Mouse (Mus musculus) kidney, postnatal 14 days (tissue): ENCODE data around the gene Foxp1.

Experiments
- DNase-seq: peaks from one replicate; pipeline ENCODE4 v3.0.0; 2022; ENCODE audit warnings: mixed read lengths

Gene Foxp1

DNA sequence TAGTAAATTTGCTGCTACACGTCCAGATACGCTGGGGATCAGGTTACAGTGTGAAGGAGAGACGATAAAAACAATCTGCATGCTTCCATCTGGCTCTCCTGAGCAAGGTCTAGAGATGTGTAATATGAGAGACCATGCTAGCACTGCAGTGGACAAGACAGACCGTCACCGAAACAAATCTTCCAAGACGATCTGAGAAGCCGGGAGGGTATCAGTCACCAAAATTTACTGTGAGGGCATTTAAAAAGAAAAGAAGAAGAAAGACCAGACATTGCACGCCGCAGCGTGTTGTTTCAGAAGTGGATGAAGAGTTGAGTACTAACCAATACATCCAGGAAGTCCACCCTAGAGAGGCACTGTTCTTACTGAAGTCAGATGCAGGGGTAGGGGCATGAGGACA is 39.0 kb downstream of the Foxp1 start:
- no peak for DNase-seq

DNA sequence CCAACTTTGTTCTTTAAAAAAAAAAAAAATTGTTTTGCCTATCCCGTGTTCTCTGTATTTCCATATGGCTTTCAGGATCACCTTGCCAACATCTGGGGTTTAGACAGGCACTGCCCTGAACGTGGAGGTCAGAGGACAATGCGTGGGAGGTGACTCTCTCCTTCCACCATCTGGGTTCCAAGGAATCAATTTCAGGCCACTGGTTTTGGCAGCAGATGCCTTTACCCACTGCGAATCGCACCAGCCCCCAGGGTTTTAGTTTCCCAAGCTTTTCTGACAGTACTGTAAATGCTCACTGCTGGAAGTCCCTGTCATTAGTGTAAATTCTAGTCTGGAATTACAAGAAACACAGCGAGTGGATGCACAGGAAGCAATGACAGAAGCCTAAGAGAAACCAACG is 41.0 kb downstream of the Foxp1 start:
- DNase-seq: no peak

DNA sequence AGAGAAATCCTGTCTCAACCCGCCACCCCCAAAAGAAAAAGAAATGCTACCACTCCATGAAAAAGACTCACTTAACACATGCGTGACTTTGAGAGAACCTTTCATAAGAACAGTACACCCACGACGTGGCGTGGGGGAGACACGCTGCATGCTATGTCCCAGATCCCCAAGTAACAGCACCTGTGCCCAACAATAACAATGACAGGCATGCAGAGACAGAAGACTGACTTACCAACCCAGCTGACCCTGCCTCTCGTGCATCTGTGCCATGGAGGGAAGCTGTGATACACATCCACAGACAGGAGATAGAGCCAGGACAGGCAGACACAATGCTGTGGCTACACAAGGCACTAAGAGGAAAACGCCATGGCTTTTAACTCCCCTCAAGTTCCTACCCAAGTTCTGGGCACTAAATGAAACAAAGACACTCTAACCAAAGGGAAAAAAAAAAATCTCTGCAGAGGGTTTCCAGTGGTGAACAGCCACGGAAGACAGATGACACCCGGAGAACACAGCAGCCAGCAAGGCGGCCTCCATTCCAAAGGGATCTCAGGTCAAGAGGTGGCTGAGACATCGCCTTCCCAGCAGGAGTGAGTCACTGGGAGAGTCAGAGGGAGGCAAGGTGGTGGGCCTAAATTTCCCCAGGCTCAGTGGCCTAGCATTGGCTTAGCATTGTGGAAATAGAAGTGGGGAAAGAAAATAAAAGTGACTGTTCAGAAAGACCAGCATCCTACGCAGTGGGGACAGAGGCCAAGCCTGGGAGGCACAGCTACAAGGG is 43.5 kb downstream of the Foxp1 start:
- no peak for DNase-seq

DNA sequence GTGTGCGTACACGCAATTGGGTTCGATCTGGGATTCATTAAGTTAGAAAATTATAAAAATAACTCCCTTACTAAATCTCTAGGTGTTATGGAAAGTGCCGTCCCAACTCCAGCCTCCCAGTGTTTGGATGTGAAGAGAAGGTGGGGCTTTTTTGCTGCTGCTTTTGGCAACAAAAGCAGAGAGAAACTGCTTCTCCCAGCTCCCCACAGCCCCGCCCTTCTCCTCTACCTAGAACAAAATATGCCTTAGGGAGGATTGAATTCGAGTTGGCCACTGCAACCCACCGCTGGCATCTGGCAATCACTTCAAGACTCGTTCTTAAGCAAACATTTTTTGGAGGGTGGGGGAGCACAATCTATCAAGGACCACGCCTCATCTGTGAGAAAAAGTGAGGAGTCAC is 47.5 kb downstream of the Foxp1 start:
- no peak for DNase-seq

DNA sequence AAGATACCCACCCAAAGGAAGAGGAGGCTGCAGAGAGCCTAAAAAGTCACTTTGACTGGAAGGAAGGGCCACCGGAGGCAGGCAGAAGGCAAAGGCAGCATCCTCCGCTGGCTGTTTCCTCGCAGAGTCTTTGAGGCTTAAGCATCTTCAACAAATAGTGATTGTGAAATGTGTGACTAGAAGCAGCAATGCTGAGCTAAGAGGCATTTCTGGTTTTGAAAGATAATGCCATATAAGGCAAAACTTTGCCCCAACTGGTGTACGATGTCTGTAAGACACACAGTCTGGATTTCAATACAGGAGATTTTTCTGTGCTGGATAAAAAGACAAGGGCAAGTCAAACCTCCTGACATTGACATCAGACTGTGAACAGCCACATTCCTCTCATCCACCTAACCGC is 51.6 kb downstream of the Foxp1 start:
- DNase-seq: no peak

DNA sequence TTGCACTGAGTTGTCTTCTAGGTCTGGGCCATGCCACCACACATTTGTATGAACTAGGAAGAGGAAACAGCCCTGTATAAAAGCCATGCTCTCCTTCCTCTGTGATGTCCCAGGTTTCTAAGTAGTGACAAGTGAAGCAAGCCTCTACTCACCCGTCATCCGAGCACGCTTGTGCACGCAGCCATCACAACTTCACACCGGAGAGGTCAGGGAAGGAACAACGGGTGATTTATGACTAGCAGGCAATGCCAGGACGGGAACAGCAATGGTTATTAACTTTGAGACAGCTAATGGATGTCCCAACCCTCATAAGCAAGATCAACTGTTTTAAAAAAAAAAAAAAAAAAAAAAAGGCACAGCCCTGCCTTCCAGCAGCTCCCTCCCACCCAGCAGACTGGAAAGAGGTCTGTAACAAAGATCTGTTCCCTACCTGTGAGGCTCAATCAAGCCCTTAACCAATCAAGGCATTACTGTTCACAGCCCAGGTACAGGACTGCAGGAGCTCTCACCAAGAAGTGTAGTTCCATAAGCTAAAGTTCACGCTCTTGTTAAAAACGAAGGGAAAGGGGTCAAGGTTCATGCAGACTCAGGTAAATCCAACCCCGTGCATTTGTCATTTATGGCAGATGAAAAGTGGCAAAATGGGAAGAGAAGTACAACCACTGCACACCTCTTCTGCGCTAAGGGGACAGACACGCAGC is 53.2 kb downstream of the Foxp1 start:
- DNase-seq: no peak

DNA sequence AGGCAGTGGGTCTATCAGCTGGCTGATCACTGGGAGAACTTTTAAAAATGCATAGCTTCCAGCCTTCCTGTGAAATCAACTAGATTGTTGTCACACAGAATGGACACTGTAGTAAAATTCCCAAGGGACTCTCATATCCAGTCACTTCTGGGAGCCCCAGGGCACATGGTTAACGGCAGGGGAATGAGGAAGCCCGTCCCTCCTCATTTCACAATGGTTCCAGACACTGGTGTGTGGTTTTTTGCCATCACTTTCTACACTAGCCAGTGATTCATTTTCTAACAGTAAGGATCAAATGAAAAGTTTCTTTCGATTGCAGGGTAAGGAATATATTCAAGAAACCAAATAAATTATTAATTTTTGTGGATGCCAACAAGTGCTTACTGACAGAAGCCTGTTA is 54.7 kb downstream of the Foxp1 start:
- DNase-seq: no peak

DNA sequence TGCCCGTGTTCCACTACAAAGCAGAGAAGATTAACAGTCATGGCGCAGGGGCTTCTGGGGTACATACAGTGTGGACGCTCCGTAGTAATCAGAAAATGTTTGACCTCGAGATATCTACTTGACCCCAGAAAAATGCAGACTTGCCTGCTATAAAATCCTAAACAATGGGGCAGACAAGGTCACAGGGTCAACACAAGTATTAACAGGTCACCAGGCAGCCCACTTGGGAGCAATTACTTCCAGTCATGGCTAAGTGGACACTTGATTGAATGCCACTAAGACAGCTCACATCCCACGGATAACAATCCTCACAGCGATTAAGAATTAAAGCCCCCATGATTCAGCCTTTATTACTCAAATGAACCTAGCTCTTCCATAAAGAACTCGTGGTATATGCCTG is 55.4 kb downstream of the Foxp1 start:
- no peak for DNase-seq

DNA sequence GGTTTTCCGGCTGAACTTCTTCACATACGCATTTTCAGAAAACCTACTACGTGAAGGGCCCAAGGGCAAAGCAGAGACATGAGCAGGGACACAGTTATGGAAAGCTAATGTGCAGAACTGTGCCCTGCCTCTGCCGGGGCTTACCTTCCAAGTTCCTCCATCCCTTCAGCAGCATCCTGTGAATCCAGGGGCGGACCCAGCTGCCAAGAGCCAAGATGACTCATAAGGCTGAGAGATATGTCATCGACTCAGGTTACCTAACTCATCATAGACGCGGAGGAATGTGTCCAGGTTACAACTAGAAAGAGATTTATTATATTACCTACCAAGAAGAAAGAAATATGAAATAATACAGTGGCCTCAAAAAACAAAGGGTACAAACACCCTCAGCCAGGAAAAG is 56.2 kb downstream of the Foxp1 start:
- DNase-seq: no peak

DNA sequence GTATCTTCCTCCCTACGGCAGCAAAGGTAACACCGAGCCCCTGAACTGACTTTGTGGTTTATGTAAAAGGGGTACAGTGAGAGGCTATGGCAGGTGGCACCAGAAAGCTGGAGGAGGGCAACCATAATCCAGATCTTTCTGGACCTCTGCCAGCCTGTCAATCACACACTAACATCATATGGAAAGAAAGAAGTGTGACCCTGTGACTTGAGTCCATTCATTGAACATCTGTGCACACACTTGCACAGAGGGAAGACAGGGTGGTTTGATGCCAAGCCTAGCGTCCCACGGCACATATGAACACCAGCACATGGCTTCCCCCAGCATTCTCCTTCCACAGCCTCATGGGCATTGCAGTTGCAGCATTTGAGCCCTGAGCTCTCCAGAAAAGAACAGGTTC is 58.1 kb downstream of the Foxp1 start:
- DNase-seq: no peak

DNA sequence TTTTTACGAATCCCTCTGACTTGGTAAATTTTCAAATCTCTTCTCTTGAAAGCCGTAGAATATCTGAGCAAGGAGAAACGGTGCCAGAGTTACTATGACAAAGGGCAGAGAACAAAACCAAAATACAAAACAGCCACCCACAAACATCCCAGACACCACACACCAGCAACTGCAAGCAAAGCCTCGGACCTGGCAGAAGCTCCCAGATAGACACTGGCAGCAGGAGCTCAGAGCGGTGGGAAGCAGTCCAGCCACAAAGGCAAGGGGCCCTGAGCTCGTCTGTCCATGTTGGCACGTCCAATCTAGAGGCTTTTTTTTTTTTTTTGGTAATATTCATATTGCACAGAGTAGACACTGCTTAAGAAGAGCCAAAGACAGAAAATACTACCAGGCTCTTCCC is 58.6 kb downstream of the Foxp1 start:
- no peak for DNase-seq

DNA sequence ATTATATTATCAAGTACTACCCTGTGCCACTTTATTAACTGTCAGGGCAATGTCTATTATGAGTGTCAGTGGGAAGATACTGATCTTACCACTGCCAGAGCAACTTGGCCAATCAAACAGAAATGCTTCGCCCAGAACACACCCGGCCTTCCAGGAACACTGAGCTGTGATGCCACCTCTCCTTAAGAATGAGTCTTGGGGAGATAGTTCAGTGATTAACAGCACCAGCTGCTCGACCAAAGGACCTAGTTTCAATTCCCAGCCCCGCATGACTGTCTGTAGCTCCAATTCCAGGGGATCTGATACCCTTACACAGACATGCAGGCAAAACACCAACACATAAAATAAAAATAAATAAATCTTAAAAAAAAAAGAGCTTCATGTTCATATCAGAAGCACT is 63.7 kb downstream of the Foxp1 start:
- no peak for DNase-seq

DNA sequence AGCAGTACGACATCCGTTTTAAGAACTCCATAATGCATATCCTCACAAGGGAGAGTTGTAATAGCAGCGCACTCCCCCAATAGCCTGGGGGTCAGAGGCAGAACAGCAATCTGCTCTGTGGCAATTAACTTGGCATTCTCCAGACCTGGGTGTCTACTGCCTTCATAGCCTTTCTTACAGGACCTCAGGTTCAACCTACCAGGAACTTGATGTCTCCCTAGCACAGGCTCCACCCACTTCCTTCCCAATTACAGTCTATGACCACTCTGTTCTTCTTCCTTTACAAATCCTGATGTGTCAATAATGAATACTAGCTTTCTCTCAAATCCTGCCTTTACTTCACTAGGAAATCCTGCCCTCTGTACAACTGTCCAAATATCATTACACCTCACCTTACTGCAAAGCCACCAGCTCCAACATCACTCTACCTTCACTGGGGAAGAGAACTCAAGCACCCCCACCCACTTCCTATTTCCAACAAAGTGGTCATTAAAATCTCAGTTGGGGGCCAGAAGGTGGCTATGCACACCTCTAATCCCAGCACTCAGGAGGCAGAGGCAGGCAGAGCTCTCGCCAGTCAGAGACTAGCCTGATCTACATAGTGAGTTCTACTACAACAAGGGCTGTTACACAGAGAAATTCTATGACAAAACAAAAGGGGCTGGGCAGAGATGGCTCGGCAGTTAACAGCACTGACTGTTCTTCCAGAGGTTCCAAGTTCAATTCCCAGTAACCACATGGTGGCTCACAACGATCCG is 68.6 kb downstream of the Foxp1 start:
- DNase-seq: no peak

DNA sequence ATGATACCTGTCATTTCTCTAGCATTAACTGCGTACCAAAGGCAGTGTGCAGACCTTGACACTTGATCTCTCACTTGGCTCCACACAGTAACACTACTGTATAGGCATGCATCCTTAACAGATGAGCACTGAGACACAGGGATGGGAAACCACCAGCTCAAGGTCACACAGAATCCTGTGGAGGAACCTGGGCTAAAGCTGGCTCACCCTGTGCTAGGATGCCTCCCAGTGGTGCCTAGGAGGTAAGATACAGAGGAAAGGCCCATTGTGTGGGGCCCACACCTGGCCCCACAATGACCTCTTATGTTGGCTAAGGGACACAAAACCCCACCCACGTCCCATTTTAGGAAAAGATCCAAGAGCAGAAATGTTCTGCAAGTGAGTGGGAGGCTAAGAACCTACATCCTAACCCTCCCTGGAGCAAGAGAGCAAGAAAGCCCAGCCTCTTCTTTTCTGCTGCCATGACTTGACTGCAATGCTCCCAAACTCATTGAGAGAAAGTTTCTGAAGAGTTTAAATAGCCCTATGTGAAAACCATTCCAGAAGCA is 69.8 kb downstream of the Foxp1 start:
- no peak for DNase-seq

DNA sequence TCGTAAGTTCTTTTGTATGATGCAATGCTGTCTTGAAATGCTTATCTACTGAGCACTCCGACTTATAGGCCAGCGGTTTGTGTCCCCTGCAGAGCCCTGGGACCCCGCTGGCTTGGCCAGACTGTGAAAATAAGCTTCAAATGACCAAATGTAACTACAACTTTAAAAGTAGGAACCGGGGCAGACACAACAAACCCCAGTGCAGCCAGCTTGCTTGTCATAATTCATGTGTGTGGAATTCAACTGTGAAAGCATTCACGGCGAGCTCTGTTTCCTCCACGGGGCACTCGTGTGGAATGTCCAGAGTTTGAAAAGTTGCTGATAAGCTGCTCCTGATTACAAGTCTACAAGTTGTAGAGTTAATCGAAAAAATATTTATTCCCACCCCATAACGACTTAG is 71.0 kb downstream of the Foxp1 start:
- no peak for DNase-seq

DNA sequence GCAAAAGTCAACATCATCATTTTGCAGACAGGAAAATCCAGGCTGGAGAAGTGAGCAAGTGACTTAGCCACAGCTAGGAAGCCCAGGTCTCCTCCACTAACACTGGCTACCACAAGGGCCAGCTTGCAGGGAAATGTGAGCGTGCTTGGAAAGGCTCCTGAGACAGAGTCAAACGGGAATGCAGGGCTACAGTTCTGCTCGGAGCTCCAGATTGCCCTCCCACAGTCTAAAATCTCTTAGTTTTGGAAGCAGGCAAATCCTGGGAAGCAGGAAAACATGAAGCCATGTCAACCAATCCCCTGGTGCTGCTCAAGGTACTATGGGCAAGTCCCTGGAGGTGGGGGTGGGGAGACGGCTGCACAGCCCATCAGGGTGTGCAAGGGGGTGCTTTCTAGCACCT is 75.1 kb downstream of the Foxp1 start:
- no peak for DNase-seq

DNA sequence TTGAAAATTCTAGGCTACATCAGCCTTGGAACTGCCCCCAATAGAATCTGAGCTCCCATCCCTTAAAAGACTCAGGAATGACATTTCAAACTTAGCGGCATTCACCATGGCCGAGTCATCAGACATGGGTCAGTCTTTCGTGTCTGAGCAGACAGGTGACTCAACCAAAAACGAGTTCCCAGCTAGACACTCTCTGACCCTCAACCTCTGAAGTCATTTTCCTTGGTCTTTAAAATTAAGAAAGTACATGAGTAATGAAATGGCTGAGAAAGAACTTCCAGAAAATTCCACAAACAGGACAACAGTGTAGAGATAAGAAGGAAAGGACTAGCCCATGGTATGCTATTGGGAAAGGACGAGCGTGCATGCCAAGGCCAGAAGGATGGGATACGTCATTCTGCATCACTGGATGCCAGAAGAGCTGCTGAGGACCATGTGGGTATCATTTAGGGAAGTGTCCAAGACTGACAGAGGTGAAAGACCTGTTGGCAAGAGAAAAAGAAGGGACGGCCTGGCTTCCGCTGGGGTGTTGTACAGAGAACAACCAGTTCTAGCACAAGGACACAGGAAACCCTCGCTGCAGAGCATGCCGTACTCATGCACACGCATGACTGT is 75.6 kb downstream of the Foxp1 start:
- no peak for DNase-seq

DNA sequence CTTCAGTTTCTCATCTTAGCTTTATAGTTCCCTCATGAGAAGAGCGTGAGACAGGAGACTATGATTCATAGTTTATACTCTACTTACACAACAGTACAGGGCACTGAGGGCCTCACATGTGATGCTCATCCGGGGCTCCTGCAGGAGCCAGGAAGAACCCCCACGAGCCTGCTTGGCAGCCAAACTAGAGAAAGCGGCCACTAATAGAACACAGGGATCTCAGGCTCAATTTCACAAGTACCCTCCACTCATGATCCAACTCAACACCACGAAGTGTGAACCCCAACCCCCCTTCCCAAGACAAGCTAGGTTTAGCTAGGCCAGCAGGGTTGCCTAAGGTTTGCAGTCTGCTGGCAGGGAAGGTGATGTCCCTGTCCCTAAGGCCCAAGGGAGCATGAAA is 79.1 kb downstream of the Foxp1 start:
- no peak for DNase-seq

DNA sequence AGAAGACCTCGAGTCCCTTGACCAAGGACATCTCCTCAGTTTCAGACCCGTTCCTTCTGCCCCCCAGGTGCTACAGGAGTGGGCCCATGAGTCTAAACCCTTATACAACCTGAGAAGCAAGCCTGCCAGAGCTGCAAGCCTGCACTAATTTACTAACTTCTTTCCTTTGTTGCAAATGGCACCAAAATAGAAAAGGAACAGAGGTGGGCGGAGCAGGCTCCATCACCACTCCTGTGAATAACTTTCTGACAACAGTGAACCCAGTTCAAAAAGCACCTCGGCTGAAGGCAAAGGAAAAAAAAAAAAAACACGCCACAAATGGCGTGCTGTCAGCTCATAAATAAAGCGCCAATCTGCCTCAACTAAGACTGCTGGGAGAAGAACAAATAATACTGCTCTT is 81.4 kb downstream of the Foxp1 start:
- DNase-seq: no peak

DNA sequence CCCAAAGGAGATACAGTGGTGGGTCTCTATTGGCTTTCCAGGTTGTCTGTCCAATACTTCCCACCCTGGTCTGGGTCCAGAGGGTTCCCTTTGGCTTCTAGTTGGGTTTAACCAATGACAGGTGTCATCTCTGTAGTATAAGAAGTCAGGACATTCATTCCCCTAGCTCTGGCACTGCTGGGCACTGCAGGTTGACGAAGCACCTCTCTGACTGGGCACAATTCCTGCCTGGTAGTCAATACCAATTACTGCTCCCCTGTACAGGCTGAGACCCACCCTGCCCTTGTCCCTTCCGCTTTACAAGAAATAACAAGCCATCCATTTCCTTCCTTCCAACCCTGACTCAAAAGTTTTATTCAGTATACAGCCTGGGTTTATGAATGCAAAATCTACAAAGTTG is 81.9 kb downstream of the Foxp1 start:
- DNase-seq: no peak

DNA sequence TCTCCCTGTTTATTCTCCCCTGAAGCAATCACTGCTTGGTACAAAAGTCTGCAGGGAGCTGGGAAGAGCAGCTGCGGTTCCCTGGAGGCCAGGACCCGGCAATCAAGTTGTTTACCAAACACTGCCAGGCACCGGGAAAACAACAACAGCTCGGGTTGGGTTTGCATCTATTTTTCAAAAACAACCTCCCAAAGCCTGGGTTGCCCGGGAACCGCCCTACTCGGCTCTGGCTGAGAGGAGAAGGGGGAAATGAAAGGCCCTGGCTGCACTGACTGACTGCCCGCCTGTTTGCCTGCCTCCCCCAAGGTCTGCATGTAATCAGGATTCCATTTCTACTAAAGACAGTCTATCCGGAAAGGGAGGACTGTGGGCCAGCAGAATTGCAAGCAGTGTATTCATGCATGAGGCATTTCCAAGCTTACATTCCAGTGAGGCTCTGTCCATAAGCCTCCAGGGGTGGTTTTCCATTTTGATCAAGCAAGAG is 82.6 kb downstream of the Foxp1 start:
- peak; percentile 41 for DNase-seq

DNA sequence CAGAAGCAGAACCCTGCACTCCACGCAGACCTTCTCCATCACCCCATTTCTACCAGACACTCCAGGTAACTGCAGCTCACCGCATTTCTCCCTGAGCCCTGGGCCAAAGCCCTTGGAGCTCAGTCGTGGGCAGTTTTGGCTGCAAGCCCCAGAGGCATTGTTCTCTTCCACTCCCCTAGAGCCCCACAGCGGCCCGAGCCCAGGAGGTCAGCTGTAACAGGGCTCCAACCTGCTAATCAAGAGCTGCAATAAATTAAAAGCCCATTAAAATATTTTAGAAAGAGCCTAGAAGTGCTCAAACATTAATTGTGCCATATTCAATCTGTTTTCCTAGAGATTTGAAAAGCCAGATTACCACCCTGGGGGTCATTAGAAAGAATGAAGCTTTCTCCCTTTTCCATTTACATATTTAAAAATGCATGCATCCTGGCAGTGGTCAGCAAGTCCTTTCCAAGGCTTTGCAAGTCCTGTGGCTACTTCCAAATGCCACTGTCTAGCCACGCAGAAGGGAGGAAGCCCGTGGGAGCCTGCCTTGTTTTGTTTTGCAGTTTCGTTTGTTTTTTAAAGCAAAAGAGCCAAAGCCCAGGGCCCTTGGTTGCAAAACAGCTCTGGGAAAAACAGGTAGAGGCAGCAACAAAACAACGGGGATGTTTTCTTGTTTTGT is 83.2 kb downstream of the Foxp1 start:
- DNase-seq: peak; percentile 55

DNA sequence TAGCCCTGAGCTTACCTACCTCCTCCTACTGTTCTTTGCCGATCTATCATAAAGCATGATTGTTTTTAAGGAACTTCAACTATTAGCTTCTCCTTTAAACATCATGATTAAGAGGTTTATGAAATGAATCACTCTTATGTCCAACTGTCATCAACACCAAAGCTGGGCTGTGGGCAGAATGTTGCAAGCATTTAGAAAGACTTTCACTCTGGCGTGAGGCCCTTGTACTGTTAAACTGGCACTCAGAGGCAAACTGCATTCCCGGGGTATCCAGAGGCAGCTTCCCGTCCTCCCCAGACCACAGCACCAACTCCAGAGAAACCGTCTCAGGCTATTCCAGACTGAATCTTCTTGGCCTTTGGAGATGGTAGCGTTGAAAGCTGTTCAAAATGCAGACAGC is 86.2 kb downstream of the Foxp1 start:
- DNase-seq: no peak
